Mouse (Mus musculus) 3134 (cell line): ENCODE results near the gene Ndufc1.
"Not testable (repeated sequence)": the region's sequence is repeated elsewhere in the genome, so short reads cannot be mapped to it uniquely, and the experiment has no call there.

Experiments
- DNase-seq: peaks from one replicate; pipeline ENCODE4 v3.0.0-alpha.2; 2011; ENCODE audit warnings: low spot score; ENCODE audit not compliant: insufficient read length; ENCODE audit errors: extremely low read depth

Gene Ndufc1

GRCm38 (mm10) chr3:51408561-51409183 lies at the start of gene Ndufc1:
Gene Ndufc1 (minus strand): TSS chr3:51408988.
- peak; percentile 94 for DNase-seq

- DNase-seq = no peak
These were observed 26.2 kb upstream of the Ndufc1 start for GRCm38 (mm10) chr3:51434871-51435595.

- DNase-seq = not testable (repeated sequence)
These were observed 25.6 kb upstream of the Ndufc1 start for GRCm38 (mm10) chr3:51434364-51434763.

GRCm38 (mm10) chr3:51425394-51425793 lies 16.6 kb upstream of the Ndufc1 start:
- DNase-seq = no peak

GRCm38 (mm10) chr3:51421921-51422320 lies 13.1 kb upstream of the Ndufc1 start:
- DNase-seq = no peak

- DNase-seq = no peak
These were observed 9.2 kb upstream of the Ndufc1 start for GRCm38 (mm10) chr3:51417966-51418365.

- no peak for DNase-seq
These were observed 8.7 kb upstream of the Ndufc1 start for GRCm38 (mm10) chr3:51417485-51417884.

- no peak for DNase-seq
These were observed 8.3 kb upstream of the Ndufc1 start for GRCm38 (mm10) chr3:51417135-51417458.

- DNase-seq = peak; percentile 67
These were observed 7.8 kb upstream of the Ndufc1 start for GRCm38 (mm10) chr3:51416364-51417134.

- DNase-seq = no peak
These were observed 7.2 kb upstream of the Ndufc1 start for GRCm38 (mm10) chr3:51416073-51416363.

GRCm38 (mm10) chr3:51415098-51416072 lies 6.6 kb upstream of the Ndufc1 start, which contains the start of gene Naa15:
Gene Naa15 (plus strand): TSS chr3:51415148.
- DNase-seq = peak; percentile 93

GRCm38 (mm10) chr3:51413276-51413675 lies 4.5 kb upstream of the Ndufc1 start:
- no peak for DNase-seq

GRCm38 (mm10) chr3:51412457-51412856 lies 3.7 kb upstream of the Ndufc1 start:
- DNase-seq = no peak

GRCm38 (mm10) chr3:51407870-51408560 lies 773 bp downstream of the Ndufc1 start:
- no peak for DNase-seq

- DNase-seq = no peak
These were observed 6.2 kb downstream of the Ndufc1 start for GRCm38 (mm10) chr3:51402628-51403027.

GRCm38 (mm10) chr3:51402054-51402453 lies 6.7 kb downstream of the Ndufc1 start:
- peak; percentile 32 for DNase-seq

GRCm38 (mm10) chr3:51400682-51401081 lies 8.1 kb downstream of the Ndufc1 start:
- DNase-seq = peak; percentile 49

- no peak for DNase-seq
These were observed 9.3 kb downstream of the Ndufc1 start for GRCm38 (mm10) chr3:51399531-51399930.

- DNase-seq = no peak
These were observed 10.1 kb downstream of the Ndufc1 start for GRCm38 (mm10) chr3:51398667-51399066.

- no peak for DNase-seq
These were observed 11.0 kb downstream of the Ndufc1 start for GRCm38 (mm10) chr3:51397700-51398299.
